Mouse (Mus musculus) CD4-positive naive resting alpha-beta T cell, adult 76 days (primary cell): Measurements from ENCODE around the gene Adamts3. TPM values are rescaled to one million over a fixed set of nuclear protein-coding genes. Genes with fewer than 3 reads are reported as not detected.

Experiments
- total RNA-seq: library from RNA; stranded (reverse); gene quantifications from one replicate; pipeline ENCODE4 v1.2.4, GENCODE M21; 2023

The Adamts3 gene
- 0.73 TPM for total RNA-seq

GRCm38 (mm10) chr5:89883051-89883907 is at the start of gene Adamts3:
Adamts3 (minus strand) TSS chr5:89883334.

